Mouse (Mus musculus): ENCODE data around the gene Zc3h12d.
A peak's percentile ranks its signal among the peaks of the same experiment; 100 is the strongest.
"Not testable (repeated sequence)": the region's sequence is repeated elsewhere in the genome, so short reads cannot be mapped to it uniquely, and the experiment has no call there.

Gene Zc3h12d

GRCm38 (mm10) chr10:7870571-7871315 lies 38.5 kb downstream of the Zc3h12d start:
- peak; percentile 26 to 36 for DNase-seq (ENCODE audit: low spot score in 2 of 2)

DNA sequence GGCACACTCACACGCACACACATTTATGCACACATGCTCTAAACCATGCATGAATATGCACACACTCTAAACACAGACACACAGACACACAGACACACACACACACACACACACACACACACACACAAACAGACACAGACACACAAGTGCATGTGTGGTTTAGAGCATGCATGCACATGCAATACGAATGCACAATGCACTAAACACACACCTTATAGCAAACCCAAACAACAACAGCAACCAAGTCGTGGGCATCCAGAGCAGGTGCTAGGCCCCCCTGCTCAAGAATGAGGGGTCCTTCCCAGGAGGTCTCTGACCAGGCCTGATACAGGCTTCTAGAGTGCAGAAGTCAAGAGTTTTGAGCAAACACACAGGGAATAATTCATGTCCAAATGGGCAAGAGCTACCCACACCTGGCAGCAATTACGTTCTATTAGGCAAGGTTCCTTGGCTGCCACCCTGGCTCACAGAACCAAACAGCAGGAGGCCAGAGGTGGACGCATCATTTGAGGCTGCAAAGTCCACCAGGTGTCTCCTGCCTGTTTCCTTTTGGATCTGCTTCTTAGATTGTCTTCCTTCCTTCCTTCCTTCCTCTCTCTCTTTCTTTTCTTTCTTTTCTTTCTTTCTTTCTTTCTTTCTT lies 39.2 kb downstream of the Zc3h12d start:
- DNase-seq (ENCODE audit: low spot score in 2 of 2): no peak

DNA sequence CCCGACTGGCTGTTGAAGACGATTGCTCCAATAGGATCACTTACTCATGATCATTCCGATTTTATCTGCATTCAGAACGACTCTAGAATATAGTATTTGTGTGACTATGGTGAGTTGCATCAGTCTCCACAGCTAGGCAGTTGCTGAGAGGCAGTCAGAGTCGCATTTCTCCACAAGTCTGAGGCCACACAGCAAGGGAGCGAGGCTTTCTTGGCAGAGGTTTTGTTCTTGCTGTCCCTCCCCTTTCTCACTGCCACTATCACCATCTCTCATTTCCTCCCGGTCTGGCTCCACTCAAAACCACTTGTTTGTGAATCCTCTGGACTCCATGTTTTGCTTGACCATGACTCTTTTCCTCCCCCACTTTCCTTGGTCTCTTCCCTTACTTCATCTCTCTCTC lies 41.9 kb downstream of the Zc3h12d start:
- no peak for DNase-seq (ENCODE audit: low spot score in 2 of 2)

DNA sequence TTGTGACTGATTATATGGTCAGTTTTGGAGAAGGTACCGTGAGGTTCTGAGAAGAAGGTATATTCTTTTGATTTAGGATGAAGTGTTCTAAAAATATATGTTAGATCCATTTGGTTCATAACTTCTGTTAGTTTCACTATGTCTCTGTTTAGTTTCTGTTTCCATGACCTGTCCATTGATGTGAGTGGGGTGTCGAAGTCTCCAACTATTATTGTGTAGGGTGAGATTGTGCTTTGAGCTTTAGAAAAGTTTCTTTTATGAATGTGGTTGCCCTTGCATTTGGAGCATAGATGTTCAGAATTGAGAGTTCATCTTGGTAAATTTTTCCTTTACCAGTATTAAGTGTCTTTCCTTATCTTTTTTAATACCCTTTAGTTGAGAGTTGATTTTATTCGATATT lies 48.0 kb downstream of the Zc3h12d start:
- not testable (repeated sequence) for DNase-seq (ENCODE audit: low spot score in 2 of 2)

GRCm38 (mm10) chr10:7881971-7882370 lies 49.7 kb downstream of the Zc3h12d start:
- no peak for DNase-seq (ENCODE audit: low spot score in 2 of 2)

DNA sequence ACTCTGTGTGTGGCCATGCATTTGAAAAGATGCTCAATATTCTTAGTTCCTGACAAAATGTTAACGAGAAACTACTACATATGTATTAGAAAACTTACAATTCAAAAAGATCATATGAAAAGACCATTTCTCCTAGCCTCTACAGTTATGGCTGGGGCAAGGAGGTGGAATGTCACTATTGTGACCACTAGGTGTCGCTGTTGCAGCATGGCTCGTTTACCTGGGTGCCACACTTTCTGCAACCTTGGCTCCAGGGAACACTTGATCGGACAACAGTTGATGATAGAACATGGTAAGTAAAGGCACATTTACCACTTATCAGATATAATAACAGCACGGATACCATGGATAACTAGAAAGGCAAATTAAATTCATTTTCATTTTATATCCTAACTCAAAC lies 51.3 kb downstream of the Zc3h12d start:
- DNase-seq (ENCODE audit: low spot score in 2 of 2): peak; percentile 46 to 49

DNA sequence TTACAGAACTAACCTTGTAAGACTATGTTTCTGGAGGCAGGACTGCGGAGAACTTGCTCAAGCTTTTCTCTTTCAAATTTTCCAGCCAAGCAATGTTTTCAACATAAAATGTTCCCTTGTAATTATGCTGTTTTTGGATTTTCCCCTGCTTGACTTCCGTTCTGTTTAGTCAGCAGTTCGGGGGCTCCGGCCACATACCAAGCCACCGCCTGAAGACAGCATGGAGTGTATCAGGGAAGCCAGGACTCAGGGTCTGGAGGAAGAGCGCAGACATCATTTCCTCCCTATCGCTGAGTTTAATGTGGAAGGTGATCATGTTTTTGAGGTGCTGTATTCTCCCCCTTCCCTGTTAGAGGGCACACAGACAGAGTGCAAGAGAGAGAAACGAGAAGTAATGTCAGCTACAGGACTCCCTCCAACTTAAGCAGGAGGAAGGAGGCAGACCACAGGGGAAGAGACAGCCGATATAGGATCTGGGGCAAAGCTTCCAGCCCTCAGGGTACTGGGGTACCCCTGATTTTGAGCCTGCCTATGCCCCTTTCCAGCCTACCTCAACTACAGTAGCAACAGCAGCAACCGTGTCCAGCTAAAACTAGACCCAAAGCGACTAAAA lies 56.1 kb downstream of the Zc3h12d start:
- DNase-seq (ENCODE audit: low spot score in 2 of 2): no peak

- peak; percentile 44 to 54 for DNase-seq (ENCODE audit: low spot score in 2 of 2)
These were observed 68.7 kb downstream of the Zc3h12d start for GRCm38 (mm10) chr10:7900719-7901627.

GRCm38 (mm10) chr10:7904157-7904556 lies 71.9 kb downstream of the Zc3h12d start:
- DNase-seq (ENCODE audit: low spot score in 2 of 2): no peak

DNA sequence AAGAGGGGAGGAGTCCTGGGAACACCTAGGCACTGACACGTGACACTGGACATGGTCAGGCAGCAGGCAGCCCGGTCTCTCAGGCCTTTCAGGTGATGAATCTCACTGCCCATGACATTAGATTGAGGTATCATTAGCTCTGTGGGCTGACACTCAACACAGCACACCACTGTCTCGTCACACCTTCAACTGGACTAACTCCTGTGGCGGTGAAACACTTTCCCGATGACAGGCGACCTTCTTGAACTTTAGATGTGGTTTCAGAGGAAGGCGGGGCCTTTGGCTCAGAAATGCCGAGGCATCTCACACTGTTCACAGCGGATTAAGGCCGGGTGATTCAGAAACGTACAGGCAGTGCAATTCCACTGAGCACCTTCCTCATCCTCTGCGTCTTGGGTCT lies 74.9 kb downstream of the Zc3h12d start:
- DNase-seq (ENCODE audit: low spot score in 2 of 2): no peak

DNA sequence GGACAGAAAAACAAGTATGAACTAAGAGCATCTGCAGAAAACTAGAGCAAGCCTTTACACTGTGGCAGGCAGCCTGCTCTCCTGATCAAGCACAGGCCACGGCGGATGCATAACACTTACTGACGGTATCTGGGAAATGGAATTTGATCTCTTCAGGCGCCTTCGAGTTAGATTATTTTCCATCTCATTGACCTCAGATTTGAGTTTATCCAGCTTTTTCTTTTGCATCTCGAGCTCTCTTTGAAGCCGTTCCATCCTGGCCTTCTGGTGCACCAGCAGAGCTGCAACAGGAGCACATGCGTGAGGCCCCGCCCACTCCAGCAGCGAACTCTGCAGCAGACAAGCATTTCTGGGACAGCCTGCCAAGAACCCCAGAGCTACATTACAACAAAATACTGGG lies 79.0 kb downstream of the Zc3h12d start:
- DNase-seq (ENCODE audit: low spot score in 2 of 2): no peak

Data from right cerebral cortex, postnatal 36 days (tissue).